Mouse (Mus musculus): ENCODE measurements around the gene Ajm1. TPM values are rescaled to one million over a fixed set of nuclear protein-coding genes. Genes with fewer than 3 reads are reported as not detected.
A peak's percentile ranks its signal among the peaks of the same experiment; 100 is the strongest.

Gene Ajm1
- polyA plus RNA-seq (2016; fragmentation: Nextera tagmentation; extraction: Ambion mirVana): 2.3 and 3.0 TPM in 2 replicates

DNA sequence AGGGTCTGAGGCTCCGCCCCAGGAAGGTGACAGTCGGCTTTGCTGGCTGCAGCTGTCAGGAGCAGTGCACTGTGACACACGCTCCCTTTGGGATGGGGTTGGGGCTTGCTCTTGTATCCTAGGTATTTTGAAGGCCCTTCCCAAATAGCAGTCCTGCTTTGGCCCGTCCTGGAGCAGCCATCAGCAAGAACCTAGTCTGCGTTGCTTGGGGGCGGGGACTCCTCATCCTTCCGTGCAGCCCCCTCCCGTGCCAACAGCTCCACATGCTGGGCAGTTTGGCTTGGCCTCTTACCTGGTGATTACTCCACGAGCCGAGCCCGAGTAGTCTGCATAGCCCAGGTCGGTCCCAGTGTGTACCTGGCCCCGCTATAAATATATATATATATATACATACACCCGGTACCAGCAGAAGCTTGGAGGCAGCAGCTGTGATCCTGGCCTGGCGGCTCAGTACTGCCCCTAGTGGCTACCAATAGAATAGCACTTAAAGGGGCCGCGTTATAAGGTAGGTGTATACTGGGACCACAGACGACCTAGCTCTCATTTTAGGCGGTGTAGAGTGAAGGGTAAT lies at the start of gene Ajm1:
Gene Ajm1, minus strand, starts transcription at position 464 of the 571 bp plus-strand sequence.
- Histone ChIP-seq H3K4me2 (replicated peaks) (peak within 1 kb of the TSS; percentile 60), H3K36me3 (peaks cover 32% of the 10 kb centered on the region), H3K9ac (peak within 1 kb of the TSS; percentile 44; the same call in 1 of the 2 replicates), H3K4me1 (peaks cover 62% of the 10 kb centered on the region), H3K9me3 (no peaks in the 10 kb centered on the region), H3K27ac (no peak within 1 kb of the TSS; the same call in 1 of the 2 replicates), H3K4me3 (peak within 1 kb of the TSS; percentile 35), H3K27me3 (replicated peaks) (peaks cover 48% of the 10 kb centered on the region)
- ATAC-seq (ENCODE audit: low FRiP score, low read depth): peak; percentile 56
- WGBS: 7% methylated on average over 19 of the region's 19 CpGs

DNA sequence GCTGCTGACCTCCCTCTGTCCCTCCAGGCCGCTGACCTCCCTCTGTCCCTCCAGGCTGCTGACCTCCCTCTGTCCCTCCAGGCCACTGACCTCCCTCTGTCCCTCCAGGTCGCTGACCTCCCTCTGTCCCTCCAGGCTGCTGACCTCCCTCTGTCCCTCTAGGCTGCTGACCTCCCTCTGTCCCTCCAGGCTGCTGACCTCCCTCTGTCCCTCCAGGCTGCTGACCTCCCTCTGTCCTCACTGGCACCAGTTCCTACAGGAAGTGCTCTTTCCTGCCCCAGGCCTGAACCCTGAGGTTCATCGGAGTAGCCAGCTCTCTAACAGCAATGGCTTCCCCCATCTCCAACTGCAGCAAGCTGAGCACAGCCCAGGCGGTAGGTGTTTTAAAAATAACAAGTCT lies 47.2 kb upstream of the Ajm1 start:
- Histone ChIP-seq H3K4me2 (replicated peaks) (no peak overlapping the region), H3K9ac (no peak overlapping the region), H3K36me3 (no peaks in the 10 kb centered on the region), H3K9me3 (no peaks in the 10 kb centered on the region), H3K27me3 (replicated peaks) (no peaks in the 10 kb centered on the region), H3K4me1 (no peaks in the 10 kb centered on the region), H3K27ac (no peak overlapping the region), H3K4me3 (no peak overlapping the region)
- no peak for ATAC-seq (ENCODE audit: low FRiP score, low read depth)
- WGBS: 45% methylated on average over 4 of the region's 4 CpGs

DNA sequence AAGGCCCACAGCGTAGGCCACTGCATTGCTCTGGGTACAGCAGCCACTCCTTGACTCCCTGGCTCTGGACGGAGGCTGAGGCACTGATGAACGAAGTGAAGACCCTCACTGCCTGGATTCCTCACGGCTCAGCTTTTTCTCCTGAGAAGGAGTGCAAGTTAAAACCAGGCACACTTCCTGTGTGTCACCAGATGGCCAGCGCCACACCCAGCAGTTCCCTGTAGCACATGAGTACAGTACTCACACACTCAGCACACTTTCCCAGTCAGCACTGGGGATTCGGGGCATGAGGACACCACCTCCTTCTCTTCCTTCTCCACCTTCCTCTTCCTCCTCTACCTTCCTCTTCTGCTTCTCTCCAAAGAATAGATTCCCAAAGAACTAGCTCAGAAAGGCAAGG lies 46.3 kb upstream of the Ajm1 start, which contains the start of gene Fcna:
Gene Fcna, minus strand, starts transcription at position 220 of the 400 bp plus-strand sequence.
- Histone ChIP-seq H3K9ac (no peak within 1 kb of the TSS), H3K4me1 (no peaks in the 10 kb centered on the region), H3K27ac (no peak within 1 kb of the TSS), H3K4me3 (no peak within 1 kb of the TSS), H3K27me3 (replicated peaks) (no peaks in the 10 kb centered on the region), H3K4me2 (replicated peaks) (no peak within 1 kb of the TSS), H3K9me3 (no peaks in the 10 kb centered on the region), H3K36me3 (no peaks in the 10 kb centered on the region)
- no peak for ATAC-seq (ENCODE audit: low FRiP score, low read depth)
- WGBS: 84% methylated on average over 6 of the region's 6 CpGs

DNA sequence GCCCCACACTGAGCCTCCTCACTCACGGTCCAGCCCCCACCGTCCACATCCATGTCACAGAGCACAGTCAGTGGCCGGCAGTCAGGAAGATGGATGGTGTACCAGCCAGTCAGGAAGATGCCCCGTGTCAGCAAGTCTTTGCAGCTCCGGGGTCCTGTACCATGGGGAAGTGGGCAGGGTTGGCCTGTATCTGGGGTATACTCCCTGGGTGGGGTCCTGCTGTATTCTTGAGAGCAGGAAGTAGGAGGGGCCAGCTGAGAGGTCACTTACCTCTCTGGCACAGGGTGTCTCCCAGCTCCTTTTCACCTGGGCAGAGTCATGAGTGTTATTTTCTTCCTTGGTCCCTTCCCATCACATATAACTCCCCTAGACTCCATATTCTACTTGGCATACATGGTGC lies 44.4 kb upstream of the Ajm1 start:
- Histone ChIP-seq H3K27me3 (replicated peaks) (no peaks in the 10 kb centered on the region), H3K4me3 (no peak overlapping the region), H3K9ac (no peak overlapping the region), H3K36me3 (no peaks in the 10 kb centered on the region), H3K9me3 (no peaks in the 10 kb centered on the region), H3K4me1 (peaks cover 9% of the 10 kb centered on the region; the same call in 1 of the 2 replicates), H3K4me2 (replicated peaks) (no peak overlapping the region), H3K27ac (no peak overlapping the region)
- ATAC-seq (ENCODE audit: low FRiP score, low read depth): no peak
- 53% methylated on average over 5 of the region's 5 CpGs for WGBS

DNA sequence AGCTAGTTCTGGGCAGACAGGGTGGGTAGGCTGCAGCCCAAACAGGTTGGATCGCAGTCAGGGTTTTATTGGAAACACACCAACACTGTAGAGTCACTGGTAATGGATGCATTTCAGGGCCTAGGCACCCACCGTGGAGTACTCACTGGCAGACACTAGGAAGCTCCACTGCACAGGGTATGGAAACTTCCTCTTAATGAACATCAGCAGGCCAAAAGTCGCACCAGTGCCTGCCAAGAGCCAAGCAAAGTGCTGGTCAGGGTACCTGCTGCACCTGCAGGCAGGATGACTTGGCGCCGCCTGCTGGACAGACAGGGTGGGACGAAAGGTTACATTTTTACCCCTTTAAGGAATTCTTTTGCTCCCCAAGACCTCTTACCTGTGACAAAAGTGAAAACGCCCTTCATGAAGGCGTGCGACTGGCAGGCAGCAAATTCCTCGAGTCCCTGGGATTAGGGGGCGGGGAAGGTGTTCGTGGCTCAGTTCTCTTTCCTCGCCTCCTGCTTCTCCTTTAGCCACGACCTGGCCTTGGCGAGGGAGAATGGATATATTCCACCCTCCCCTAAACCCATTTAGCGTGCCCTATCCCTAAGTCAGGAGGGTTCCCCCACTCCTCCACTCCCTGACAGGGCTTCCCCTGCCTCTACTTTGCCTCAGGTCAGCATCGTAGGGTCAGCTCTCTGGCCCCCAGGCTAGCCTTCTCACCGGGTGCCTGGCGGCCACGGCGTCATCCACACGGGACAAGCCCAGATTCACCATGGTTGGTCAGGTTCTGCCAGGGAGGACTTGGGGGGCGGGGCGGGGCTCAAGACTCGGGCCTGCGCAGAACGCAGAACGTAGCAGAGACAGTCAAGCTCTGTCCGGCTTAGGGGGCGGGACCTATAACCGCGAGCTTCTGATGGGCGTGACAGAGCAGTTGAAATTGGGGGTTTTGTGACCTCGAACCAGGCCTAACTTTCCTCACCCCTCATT lies 40.0 kb upstream of the Ajm1 start, which contains the start of gene Tmem141:
Gene Tmem141, minus strand, starts transcription at position 777 of the 972 bp plus-strand sequence.
- H3K4me3 ChIP-seq: peak within 1 kb of the TSS; percentile 46
- H3K4me2 ChIP-seq (replicated peaks): peak within 1 kb of the TSS; percentile 77
- H3K9me3 ChIP-seq: no peaks in the 10 kb centered on the region
- peak; percentile 91 for ATAC-seq (ENCODE audit: low FRiP score, low read depth)
- peaks cover 17% of the 10 kb centered on the region for H3K27me3 ChIP-seq (replicated peaks)
- peaks cover 12% of the 10 kb centered on the region for H3K4me1 ChIP-seq
- H3K27ac ChIP-seq: 0 out of 2 replicates have a peak within 1 kb of the TSS, but pooled peaks have one; percentile 20
- H3K36me3 ChIP-seq: no peaks in the 10 kb centered on the region
- H3K9ac ChIP-seq: peak within 1 kb of the TSS; percentile 63
- 5% methylated on average over 34 of the region's 34 CpGs for WGBS

DNA sequence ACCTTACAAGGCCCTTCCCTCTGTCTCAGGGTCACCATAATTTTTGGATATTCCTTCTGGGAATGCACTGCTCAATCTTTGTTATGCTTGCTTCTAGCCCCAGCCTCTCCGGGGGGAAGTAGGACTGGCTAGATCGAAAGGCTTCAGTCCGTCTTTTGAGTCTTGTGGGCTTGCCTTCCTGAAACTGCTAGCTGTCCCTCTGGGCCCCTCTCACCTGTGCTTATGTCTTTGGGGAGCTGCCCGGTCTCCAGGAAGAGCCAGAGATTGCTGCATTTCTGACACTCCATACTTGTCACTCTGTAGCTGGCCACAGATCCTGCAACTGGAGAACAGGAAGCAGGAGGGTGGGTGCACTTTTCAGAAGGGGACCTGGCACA lies 39.3 kb upstream of the Ajm1 start:
- Histone ChIP-seq H3K4me2 (replicated peaks) (peak overlapping the region; percentile 77; the same call in 1 of the 2 replicates), H3K9ac (no peak overlapping the region)

DNA sequence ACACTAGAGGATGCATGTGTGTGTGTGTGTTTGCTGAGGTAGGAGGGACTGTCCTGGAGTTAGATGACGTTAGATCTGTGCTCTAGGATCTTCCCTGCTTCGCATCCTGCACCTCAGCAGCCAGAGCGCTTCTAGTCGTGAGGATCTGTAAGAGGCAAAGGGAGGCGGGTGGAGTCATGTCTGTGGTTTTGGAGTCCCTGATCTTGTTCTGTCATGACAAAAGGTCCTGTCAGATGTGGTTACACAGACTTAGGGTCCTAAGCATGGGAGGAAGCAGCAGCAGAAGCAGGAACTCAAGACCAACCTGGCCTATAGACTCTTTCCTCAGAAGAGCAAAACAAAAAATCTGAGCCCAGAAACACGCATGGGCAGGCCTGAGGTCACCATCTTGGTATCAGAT lies 38.8 kb upstream of the Ajm1 start:
- H3K4me3 ChIP-seq: no peak overlapping the region
- no peak overlapping the region for H3K4me2 ChIP-seq (replicated peaks)
- H3K4me1 ChIP-seq: peaks cover 16% of the 10 kb centered on the region
- WGBS: 75% methylated on average over 6 of the region's 6 CpGs
- no peaks in the 10 kb centered on the region for H3K36me3 ChIP-seq
- H3K27me3 ChIP-seq (replicated peaks): peaks cover 29% of the 10 kb centered on the region
- H3K9ac ChIP-seq: no peak overlapping the region
- no peaks in the 10 kb centered on the region for H3K9me3 ChIP-seq
- no peak overlapping the region for H3K27ac ChIP-seq
- no peak for ATAC-seq (ENCODE audit: low FRiP score, low read depth)

More for the DNA sequence above, 39.3 kb upstream of the Ajm1 start:
- peaks cover 24% of the 10 kb centered on the region for H3K27me3 ChIP-seq (replicated peaks)
- 87% methylated on average over 4 of the region's 4 CpGs for WGBS
- no peaks in the 10 kb centered on the region for H3K36me3 ChIP-seq
- no peak overlapping the region for H3K4me3 ChIP-seq
- no peaks in the 10 kb centered on the region for H3K9me3 ChIP-seq
- H3K27ac ChIP-seq: no peak overlapping the region
- no peak for ATAC-seq (ENCODE audit: low FRiP score, low read depth)
- peaks cover 16% of the 10 kb centered on the region for H3K4me1 ChIP-seq

DNA sequence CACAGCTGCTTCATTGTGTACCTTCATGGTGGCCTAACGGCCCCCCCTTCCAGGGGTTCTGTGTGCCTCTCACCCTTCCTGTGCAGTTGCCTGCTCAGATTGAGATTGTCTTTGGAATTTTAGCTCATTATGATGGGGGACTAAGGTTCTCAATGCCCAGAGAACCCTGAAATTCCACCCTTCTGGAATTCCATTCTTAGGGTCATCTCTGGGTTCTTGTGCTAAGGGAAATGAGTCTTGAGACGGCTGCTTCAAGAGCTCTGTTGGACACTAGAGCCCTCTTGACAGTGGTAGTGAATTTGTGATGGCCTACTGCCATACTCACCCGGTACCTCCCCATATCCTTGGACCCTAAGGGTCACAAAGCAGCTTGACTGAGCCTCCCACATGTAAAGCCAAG lies 36.0 kb upstream of the Ajm1 start, which contains the start of gene Ccdc183:
Gene Ccdc183, minus strand, starts transcription at position 101 of the 400 bp plus-strand sequence.
- 82% methylated on average over 3 of the region's 3 CpGs for WGBS
- no peak for ATAC-seq (ENCODE audit: low FRiP score, low read depth)
- H3K9ac ChIP-seq: 0 out of 2 replicates have a peak within 1 kb of the TSS, but pooled peaks have one; percentile 6
- 0 out of 2 replicates have a peak within 1 kb of the TSS, but pooled peaks have one; percentile 24 for H3K4me2 ChIP-seq (replicated peaks)
- H3K36me3 ChIP-seq: no peaks in the 10 kb centered on the region
- H3K4me3 ChIP-seq: no peak within 1 kb of the TSS
- H3K9me3 ChIP-seq: no peaks in the 10 kb centered on the region
- no peak within 1 kb of the TSS for H3K27ac ChIP-seq
- peaks cover 40% of the 10 kb centered on the region for H3K27me3 ChIP-seq (replicated peaks)
- peaks cover 16% of the 10 kb centered on the region for H3K4me1 ChIP-seq

DNA sequence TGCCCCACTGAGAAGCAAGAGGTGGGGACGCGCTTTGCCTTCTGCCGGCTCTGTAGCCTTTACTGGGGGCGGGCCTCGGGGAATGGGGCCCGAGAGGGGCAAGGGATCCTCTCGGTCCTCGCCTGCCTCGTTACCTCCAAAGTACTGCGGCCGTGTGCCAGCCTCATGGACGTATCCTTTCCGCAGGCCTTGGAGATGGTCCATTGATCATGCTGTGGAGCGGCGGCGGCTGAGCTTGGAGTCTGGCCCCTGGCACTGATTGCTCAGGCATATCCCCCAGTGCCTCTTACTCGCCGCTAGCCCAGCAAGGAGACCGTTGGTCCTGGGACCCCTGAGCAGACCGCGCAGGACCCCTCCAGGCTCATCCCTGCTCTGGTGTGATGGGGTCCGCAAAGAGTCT lies 34.8 kb upstream of the Ajm1 start:
- no peak overlapping the region for H3K4me3 ChIP-seq
- no peak for ATAC-seq (ENCODE audit: low FRiP score, low read depth)
- H3K9me3 ChIP-seq: no peaks in the 10 kb centered on the region
- 0 out of 2 replicates have a peak overlapping the region, but pooled peaks have one; percentile 24 for H3K4me2 ChIP-seq (replicated peaks)
- H3K4me1 ChIP-seq: peaks cover 11% of the 10 kb centered on the region
- H3K27me3 ChIP-seq (replicated peaks): peaks cover 40% of the 10 kb centered on the region
- no peaks in the 10 kb centered on the region for H3K36me3 ChIP-seq
- H3K9ac ChIP-seq: 0 out of 2 replicates have a peak overlapping the region, but pooled peaks have one; percentile 6
- no peak overlapping the region for H3K27ac ChIP-seq
- WGBS: 25% methylated on average over 22 of the region's 22 CpGs

DNA sequence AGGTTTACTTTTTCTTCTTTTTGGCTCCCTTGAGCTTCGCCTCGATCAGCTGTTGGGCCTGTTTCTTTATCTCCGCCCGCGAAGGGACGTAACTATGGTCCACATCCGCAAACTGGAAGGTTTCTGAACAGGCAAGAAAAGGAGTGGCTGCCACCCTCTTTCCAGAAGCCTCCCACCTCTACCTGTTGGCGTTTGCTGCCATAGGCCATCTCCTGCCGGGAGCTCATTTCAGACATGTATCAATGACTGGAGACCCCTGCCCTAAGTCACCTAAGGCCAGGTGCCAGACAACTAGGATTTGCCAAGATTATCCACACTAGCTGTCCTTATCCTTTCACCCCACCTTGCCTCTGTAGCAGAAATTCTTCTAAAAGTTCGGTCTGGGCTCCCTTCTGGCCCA lies 27.1 kb upstream of the Ajm1 start:
- Histone ChIP-seq H3K36me3 (no peaks in the 10 kb centered on the region), H3K9me3 (no peaks in the 10 kb centered on the region), H3K27ac (no peak overlapping the region), H3K4me1 (peaks cover 17% of the 10 kb centered on the region), H3K27me3 (replicated peaks) (no peaks in the 10 kb centered on the region), H3K4me3 (peak overlapping the region; percentile 98), H3K9ac (peak overlapping the region; percentile 98; the same call in 1 of the 2 replicates), H3K4me2 (replicated peaks) (peak overlapping the region; percentile 74)
- ATAC-seq (ENCODE audit: low FRiP score, low read depth): peak; percentile 19; the same call in 1 of the 2 replicates
- 74% methylated on average over 10 of the region's 10 CpGs for WGBS

DNA sequence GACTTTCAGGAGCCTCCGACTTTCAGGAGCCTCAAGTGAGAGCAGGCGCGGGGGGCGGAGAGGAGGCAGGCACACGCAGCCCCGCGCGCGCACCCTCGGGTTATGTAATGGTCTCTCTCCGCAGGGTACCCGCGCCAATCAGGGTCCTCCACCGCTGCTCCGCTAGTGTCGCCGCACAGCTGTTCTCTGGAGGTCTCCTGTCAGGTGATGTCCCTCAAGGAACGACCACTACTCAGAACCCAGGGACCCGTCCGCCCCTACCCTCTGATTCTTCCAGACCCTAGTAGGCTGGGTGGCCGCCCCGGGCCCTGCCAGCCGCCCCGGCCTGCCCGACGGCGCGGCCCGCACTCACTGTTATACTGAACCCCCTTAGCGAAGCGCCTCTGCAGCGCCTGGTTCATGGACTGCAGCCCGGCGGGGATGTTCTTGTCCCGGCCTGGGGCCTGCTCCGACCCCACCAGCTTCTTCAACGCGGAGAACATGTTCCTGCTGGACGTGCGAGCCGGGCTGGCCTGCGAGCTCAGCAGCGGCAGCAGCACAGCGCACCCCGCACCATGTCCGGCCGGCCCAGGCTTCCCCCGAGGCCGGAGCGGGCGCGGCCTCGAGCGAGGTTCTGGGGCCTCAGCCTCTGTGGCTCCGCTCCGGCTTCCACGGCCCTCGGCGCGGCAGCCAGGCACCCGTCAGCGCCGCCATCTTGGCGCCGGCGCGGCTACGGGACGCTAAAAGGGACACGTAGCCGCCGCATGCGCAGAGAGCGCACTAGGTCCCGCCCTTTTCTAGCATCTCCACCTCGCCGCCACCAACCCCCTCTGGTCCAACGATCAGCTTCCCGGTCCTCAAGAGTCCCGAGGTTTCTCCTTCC lies 26.4 kb upstream of the Ajm1 start, which contains the start of gene Rabl6:
Gene Rabl6, minus strand, starts transcription at position 761 of the 862 bp plus-strand sequence.
- Histone ChIP-seq H3K4me3 (peak within 1 kb of the TSS; percentile 98), H3K4me1 (peaks cover 17% of the 10 kb centered on the region), H3K36me3 (no peaks in the 10 kb centered on the region), H3K9ac (peak within 1 kb of the TSS; percentile 98), H3K9me3 (no peaks in the 10 kb centered on the region), H3K27me3 (replicated peaks) (no peaks in the 10 kb centered on the region), H3K27ac (peak within 1 kb of the TSS; percentile 86), H3K4me2 (replicated peaks) (peak within 1 kb of the TSS; percentile 74)
- WGBS: under 1% methylated on average over 80 of the region's 80 CpGs
- peak; percentile 93 for ATAC-seq (ENCODE audit: low FRiP score, low read depth)
